Mouse (Mus musculus) 416B (cell line): ENCODE data around the gene Atg101.

ENCODE experiments used
- DNase-seq: peaks from one replicate; pipeline ENCODE4 v3.0.0; 2011; ENCODE audit warnings: low read depth

Gene Atg101

GRCm38 (mm10) chr15:101333648-101334047, 49.6 kb downstream of the Atg101 start:
- DNase-seq, result peak; percentile 77

- peak; percentile 98 for DNase-seq
These were observed 52.6 kb downstream of the Atg101 start for GRCm38 (mm10) chr15:101336474-101337174.

GRCm38 (mm10) chr15:101338359-101338758, 54.3 kb downstream of the Atg101 start:
- DNase-seq, result no peak

- peak; percentile 91 for DNase-seq
These were observed 55.5 kb downstream of the Atg101 start for GRCm38 (mm10) chr15:101339537-101339936.
